Mouse (Mus musculus): ENCODE data around the gene Pofut1. TPM values are rescaled to one million over a fixed set of nuclear protein-coding genes. Genes with fewer than 3 reads are reported as not detected.
"Not testable (repeated sequence)": the region's sequence is repeated elsewhere in the genome, so short reads cannot be mapped to it uniquely, and the experiment has no call there.

Gene Pofut1
- polyA plus RNA-seq, 1 experiment from 2014 or later, result 9.0 TPM

DNA sequence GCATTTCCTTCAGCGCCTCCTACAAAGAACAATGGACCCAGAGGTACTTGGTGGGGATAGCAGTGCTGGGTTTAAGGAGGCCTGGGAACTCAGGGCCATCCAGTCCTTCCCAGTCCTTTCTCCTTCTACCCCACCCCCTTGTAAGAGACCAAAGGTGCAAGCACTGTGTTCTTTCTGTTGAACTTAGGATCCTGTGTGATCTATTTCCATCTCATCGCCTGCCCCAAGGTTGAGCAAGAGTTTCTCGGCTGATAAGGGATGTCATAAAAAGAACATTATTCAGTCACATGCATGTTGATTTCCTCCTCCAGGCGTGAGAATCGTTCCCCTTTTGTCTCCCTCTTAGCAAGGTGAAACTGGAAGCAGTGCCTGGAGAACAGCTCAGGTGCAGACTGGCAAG is 8.4 kb downstream of the Pofut1 start:
- Histone ChIP-seq H3K4me3 (ENCODE audit: low read length) (no peak overlapping the region), H3K36me3 (ENCODE audit: control insufficient read depth, insufficient read depth, low read length) (peaks cover 45% of the 10 kb centered on the region), H3K9me3 (ENCODE audit: control insufficient read depth, low read length) (no peaks in the 10 kb centered on the region), H3K4me2 (replicated peaks; ENCODE audit: low read depth, low read length) (no peak overlapping the region), H3K27ac (ENCODE audit: low read depth, low read length) (no peak overlapping the region), H3K4me1 (ENCODE audit: control insufficient read depth, insufficient read depth, low read length) (no peaks in the 10 kb centered on the region), H3K9ac (ENCODE audit: low read depth, low read length) (no peak overlapping the region), H3K27me3 (ENCODE audit: control insufficient read depth, insufficient read depth, low read length) (no peaks in the 10 kb centered on the region)
- WGBS, result 89% methylated on average over 5 of the region's 5 CpGs
- no peak for ATAC-seq (ENCODE audit: low FRiP score, low TSS enrichment)

DNA sequence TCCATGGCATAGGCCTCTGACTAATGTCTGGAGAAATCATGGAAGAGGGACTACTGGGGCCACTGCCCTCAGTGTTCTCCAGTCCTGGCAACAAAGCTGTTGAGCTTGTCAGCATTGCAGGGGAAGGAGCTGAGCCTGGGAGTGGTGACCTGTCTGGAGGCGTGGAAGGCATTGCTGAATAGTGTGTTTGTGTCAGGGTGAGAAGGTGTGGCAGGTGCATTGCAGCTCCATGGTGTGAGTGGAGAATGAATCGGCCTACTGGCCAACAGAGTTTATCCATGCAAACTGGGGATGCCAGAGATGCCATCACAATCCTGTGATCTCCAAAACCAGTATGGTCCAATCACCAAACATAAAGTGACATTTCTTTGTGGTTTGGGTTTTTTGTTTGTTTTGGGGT is 15.3 kb downstream of the Pofut1 start:
- Histone ChIP-seq H3K4me2 (replicated peaks; ENCODE audit: low read depth, low read length) (no peak overlapping the region), H3K4me1 (ENCODE audit: control insufficient read depth, insufficient read depth, low read length) (peaks cover 7% of the 10 kb centered on the region; the same call in 1 of the 2 replicates), H3K27ac (ENCODE audit: low read depth, low read length) (no peak overlapping the region), H3K9ac (ENCODE audit: low read depth, low read length) (no peak overlapping the region), H3K9me3 (ENCODE audit: control insufficient read depth, low read length) (no peaks in the 10 kb centered on the region), H3K4me3 (ENCODE audit: low read length) (no peak overlapping the region), H3K36me3 (ENCODE audit: control insufficient read depth, insufficient read depth, low read length) (peaks cover 38% of the 10 kb centered on the region), H3K27me3 (ENCODE audit: control insufficient read depth, insufficient read depth, low read length) (no peaks in the 10 kb centered on the region)
- WGBS, result 86% methylated on average over 2 of the region's 2 CpGs
- ATAC-seq (ENCODE audit: low FRiP score, low TSS enrichment), result no peak

DNA sequence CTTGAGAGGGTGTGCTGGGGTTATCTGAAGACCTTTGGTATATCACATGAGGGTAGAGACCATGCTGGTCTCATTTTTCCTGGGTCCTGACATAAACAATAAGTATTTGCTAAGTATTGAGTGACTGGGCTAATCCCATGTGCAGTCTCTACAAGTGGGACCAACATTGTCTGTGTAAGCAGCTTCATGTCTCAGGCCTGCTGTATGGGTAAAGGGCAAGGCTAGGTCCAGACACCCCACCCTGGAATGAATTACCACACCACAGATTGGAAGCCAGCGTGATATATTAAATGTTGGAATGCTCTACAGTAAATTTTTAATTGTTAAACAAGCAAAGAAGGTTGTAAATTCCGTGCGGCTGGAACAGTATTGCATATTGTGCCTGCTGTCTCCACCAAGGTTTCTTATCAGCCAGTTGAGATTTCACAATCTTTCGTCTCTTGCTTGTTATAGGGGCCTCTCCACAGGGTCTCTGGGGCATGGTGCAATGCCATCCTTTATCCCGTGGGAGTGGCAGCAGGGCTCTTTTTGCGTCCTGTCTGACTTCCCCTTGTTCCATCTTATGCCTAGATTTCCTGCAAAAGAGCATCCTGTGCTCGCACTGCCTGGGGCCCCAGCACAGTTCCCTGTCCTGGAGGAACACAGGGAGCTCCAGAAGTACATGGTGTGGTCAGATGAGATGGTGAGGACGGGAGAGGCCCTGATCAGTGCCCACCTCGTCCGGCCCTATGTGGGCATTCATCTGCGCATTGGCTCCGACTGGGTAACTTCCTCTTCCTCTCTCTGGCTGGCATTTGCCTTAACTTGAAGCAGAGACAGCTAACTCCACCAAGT is 17.9 kb downstream of the Pofut1 start:
- H3K36me3 ChIP-seq (ENCODE audit: control insufficient read depth, insufficient read depth, low read length), result peaks cover 44% of the 10 kb centered on the region
- H3K27me3 ChIP-seq (ENCODE audit: control insufficient read depth, insufficient read depth, low read length), result no peaks in the 10 kb centered on the region
- H3K9ac ChIP-seq (ENCODE audit: low read depth, low read length), result no peak overlapping the region
- H3K27ac ChIP-seq (ENCODE audit: low read depth, low read length), result peak overlapping the region; percentile 24; the same call in 1 of the 2 replicates
- H3K4me1 ChIP-seq (ENCODE audit: control insufficient read depth, insufficient read depth, low read length), result peaks cover 7% of the 10 kb centered on the region; the same call in 1 of the 2 replicates
- ATAC-seq (ENCODE audit: low FRiP score, low TSS enrichment), result no peak
- no peak overlapping the region for H3K4me2 ChIP-seq (replicated peaks; ENCODE audit: low read depth, low read length)
- H3K9me3 ChIP-seq (ENCODE audit: control insufficient read depth, low read length), result no peaks in the 10 kb centered on the region
- no peak overlapping the region for H3K4me3 ChIP-seq (ENCODE audit: low read length)
- 66% methylated on average over 12 of the region's 12 CpGs for WGBS

DNA sequence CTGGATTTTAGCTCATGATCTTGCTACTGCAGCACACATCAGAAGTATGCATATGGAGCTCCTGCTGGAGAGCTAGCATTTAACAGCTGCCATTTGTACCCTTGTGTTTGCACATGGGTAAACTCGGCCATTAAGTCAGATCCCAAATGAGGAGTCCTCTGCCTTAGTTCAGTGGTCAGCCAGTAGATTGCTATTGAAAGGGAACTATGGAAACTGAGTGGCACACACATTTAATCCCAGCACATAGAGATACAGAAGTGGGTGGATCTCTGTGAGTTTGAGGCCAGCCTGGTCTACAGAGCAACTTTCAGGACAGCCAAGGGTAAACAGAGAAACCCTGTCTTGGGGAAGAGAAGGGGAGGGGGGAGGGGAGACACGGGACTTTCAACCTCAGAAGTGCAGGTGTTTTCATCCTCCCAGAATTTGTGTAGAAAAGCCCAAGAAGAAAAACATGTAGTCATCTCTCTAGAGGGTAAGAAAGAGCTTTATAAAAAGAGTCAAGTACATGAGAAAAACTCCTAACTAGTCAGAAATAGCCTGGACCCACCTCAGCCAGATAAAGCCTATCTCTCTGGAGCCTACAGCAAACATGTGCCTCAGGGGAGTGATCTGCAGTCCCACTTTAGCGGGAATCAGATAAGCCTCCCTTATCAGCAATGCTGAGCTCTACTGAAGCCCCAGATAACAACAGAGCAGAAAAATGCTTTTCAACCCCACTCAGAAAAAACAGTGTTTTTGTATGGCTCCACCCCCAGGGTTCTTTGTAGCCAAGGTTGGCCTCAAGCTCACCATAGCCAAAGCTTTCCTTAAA is 18.7 kb downstream of the Pofut1 start:
- H3K4me3 ChIP-seq (ENCODE audit: low read length), result no peak overlapping the region
- H3K27me3 ChIP-seq (ENCODE audit: control insufficient read depth, insufficient read depth, low read length), result no peaks in the 10 kb centered on the region
- H3K9ac ChIP-seq (ENCODE audit: low read depth, low read length), result no peak overlapping the region
- peaks cover 7% of the 10 kb centered on the region; the same call in 1 of the 2 replicates for H3K4me1 ChIP-seq (ENCODE audit: control insufficient read depth, insufficient read depth, low read length)
- ATAC-seq (ENCODE audit: low FRiP score, low TSS enrichment), result no peak
- H3K9me3 ChIP-seq (ENCODE audit: control insufficient read depth, low read length), result no peaks in the 10 kb centered on the region
- no peak overlapping the region for H3K4me2 ChIP-seq (replicated peaks; ENCODE audit: low read depth, low read length)
- peaks cover 43% of the 10 kb centered on the region for H3K36me3 ChIP-seq (ENCODE audit: control insufficient read depth, insufficient read depth, low read length)
- peak overlapping the region; percentile 24; the same call in 1 of the 2 replicates for H3K27ac ChIP-seq (ENCODE audit: low read depth, low read length)
- 59% methylated on average over 3 of the region's 3 CpGs for WGBS

DNA sequence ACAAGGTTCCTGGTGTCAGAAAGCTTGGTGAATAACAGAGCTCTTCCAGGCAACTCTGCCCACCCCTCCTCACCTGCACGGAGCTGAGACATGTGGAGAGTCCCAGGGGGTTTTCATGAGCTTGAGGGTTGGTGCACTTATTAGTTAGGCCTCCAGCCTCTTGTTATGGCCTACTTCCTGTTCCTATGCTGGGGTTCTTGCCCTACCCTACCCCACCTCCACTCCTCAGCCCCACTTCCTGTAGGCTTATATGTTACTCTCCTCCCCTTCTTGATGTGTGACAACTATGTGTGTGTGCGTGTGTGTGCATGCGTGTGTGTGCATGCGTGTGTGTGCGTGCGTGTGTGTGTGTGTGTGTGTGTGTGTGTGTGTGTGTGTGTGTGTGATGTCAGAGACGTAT is 21.7 kb downstream of the Pofut1 start:
- Histone ChIP-seq H3K4me3 (ENCODE audit: low read length) (no peak overlapping the region), H3K4me1 (ENCODE audit: control insufficient read depth, insufficient read depth, low read length) (peaks cover 7% of the 10 kb centered on the region; the same call in 1 of the 2 replicates), H3K36me3 (ENCODE audit: control insufficient read depth, insufficient read depth, low read length) (peaks cover 61% of the 10 kb centered on the region), H3K9ac (ENCODE audit: low read depth, low read length) (no peak overlapping the region), H3K4me2 (replicated peaks; ENCODE audit: low read depth, low read length) (no peak overlapping the region), H3K27me3 (ENCODE audit: control insufficient read depth, insufficient read depth, low read length) (no peaks in the 10 kb centered on the region), H3K27ac (ENCODE audit: low read depth, low read length) (no peak overlapping the region), H3K9me3 (ENCODE audit: control insufficient read depth, low read length) (no peaks in the 10 kb centered on the region)
- ATAC-seq (ENCODE audit: low FRiP score, low TSS enrichment), result no peak
- 94% methylated on average over 7 of the region's 7 CpGs for WGBS

DNA sequence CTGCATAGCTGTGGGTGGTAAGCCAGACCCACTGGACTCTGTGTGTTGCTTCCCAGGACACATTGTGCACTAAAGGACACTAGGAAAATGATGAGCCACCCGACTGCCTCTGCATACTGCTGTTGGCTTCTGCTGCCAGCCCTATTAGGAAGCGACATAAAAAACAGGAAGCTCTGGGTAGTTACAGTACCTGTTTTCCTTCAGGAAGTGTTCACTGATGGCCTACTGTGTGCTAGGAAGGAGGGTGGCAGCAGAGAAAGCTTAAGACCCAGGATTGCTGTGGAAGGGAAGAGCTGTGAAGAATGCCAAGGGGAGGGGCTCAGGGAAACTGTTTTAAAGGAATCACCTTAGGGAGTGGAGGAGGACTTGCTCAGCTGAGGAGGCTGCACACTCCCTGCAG is 26.0 kb downstream of the Pofut1 start:
- Histone ChIP-seq H3K4me1 (ENCODE audit: control insufficient read depth, insufficient read depth, low read length) (no peaks in the 10 kb centered on the region), H3K4me3 (ENCODE audit: low read length) (no peak overlapping the region), H3K36me3 (ENCODE audit: control insufficient read depth, insufficient read depth, low read length) (peaks cover 42% of the 10 kb centered on the region), H3K27ac (ENCODE audit: low read depth, low read length) (no peak overlapping the region), H3K4me2 (replicated peaks; ENCODE audit: low read depth, low read length) (no peak overlapping the region), H3K27me3 (ENCODE audit: control insufficient read depth, insufficient read depth, low read length) (no peaks in the 10 kb centered on the region), H3K9me3 (ENCODE audit: control insufficient read depth, low read length) (no peaks in the 10 kb centered on the region), H3K9ac (ENCODE audit: low read depth, low read length) (no peak overlapping the region)
- 79% methylated on average over 2 of the region's 2 CpGs for WGBS
- no peak for ATAC-seq (ENCODE audit: low FRiP score, low TSS enrichment)

DNA sequence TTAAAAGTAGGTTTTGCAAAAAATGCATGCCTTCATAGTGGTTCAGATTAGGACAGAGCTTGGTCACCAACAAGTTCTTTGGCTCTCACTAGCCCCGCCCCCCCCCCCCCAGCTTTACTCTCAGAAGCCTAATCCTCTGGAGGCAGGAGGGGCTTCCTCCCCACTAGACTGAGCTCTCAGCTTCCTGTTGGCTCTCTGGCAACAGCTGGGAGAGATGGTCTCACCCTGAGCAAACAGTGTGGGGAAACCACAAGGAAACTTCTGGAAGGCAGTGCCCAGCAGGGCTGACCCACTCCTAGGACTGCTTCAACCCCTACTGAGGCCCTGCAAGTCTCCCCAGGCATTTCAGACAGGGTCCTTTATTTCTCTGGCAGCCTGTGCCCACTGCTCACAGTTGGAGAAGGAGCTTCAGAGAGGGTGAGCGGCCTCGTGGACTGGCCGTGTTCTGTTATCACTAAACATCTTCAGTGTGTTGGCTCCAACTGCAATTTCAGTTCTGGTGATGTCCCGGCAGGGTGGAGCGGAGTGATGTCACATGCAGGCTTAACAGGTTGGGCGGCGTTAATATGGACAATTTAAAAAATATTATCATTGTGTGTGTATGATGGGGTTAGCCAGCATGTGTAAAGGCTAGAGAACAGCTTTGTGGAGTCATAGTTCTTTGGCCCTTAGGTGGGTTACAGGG is 29.0 kb downstream of the Pofut1 start:
- peaks cover 17% of the 10 kb centered on the region for H3K36me3 ChIP-seq (ENCODE audit: control insufficient read depth, insufficient read depth, low read length)
- H3K4me1 ChIP-seq (ENCODE audit: control insufficient read depth, insufficient read depth, low read length); H3K4me2 ChIP-seq (replicated peaks; ENCODE audit: low read depth, low read length); H3K9me3 ChIP-seq (ENCODE audit: control insufficient read depth, low read length); H3K27me3 ChIP-seq (ENCODE audit: control insufficient read depth, insufficient read depth, low read length); H3K4me3 ChIP-seq (ENCODE audit: low read length); ATAC-seq (ENCODE audit: low FRiP score, low TSS enrichment); H3K9ac ChIP-seq (ENCODE audit: low read depth, low read length); H3K27ac ChIP-seq (ENCODE audit: low read depth, low read length): not testable (repeated sequence)
- WGBS, result 73% methylated on average over 8 of the region's 8 CpGs

DNA sequence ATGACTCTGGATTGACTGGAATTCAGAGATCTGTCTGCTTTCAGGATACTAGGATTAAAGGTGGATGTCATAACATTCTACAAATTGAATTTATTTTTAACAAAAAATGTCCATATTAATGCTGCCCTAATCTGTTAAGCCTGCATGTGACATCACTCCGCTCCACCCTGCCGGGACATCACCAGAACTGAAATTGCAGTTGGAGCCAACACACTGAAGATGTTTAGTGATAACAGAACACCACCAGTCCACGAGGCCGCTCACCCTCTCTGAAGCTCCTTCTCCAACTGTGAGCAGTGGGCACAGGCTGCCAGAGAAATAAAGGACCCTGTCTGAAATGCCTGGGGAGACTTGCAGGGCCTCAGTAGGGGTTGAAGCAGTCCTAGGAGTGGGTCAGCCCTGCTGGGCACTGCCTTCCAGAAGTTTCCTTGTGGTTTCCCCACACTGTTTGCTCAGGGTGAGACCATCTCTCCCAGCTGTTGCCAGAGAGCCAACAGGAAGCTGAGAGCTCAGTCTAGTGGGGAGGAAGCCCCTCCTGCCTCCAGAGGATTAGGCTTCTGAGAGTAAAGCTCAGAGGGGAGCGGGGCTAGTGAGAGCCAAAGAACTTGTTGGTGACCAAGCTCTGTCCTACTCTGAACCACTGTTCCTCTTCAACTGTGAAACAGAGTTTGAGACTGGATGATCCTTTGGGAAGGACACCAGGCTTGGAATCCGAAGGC is 33.0 kb downstream of the Pofut1 start:
- H3K4me1 ChIP-seq (ENCODE audit: control insufficient read depth, insufficient read depth, low read length); ATAC-seq (ENCODE audit: low FRiP score, low TSS enrichment): not testable (repeated sequence)
- 84% methylated on average over 6 of the region's 6 CpGs for WGBS

More for the DNA sequence above, 33.0 kb downstream of the Pofut1 start:
- H3K9me3 ChIP-seq (ENCODE audit: control insufficient read depth, low read length); H3K4me3 ChIP-seq (ENCODE audit: low read length); H3K4me2 ChIP-seq (replicated peaks; ENCODE audit: low read depth, low read length); H3K27me3 ChIP-seq (ENCODE audit: control insufficient read depth, insufficient read depth, low read length); H3K36me3 ChIP-seq (ENCODE audit: control insufficient read depth, insufficient read depth, low read length); H3K9ac ChIP-seq (ENCODE audit: low read depth, low read length); H3K27ac ChIP-seq (ENCODE audit: low read depth, low read length): not testable (repeated sequence)

Data from kidney, embryonic 14.5 days (tissue).